Mouse (Mus musculus) brain, embryonic 14.5 days (tissue): ENCODE results near the gene Cox11.

ENCODE experiments used
- CTCF ChIP-seq: fragments of 200-500 bp; IDR thresholded peaks from 2 replicates; pipeline ENCODE4 v1.5.1; 2012; ENCODE audit warnings: inconsistent platforms, mild to moderate bottlenecking, moderate library complexity, borderline replicate concordance; ENCODE audit not compliant: insufficient read depth, insufficient read length; ENCODE audit errors: extremely low read depth
- POLR2A ChIP-seq: fragments of 200-500 bp; IDR thresholded peaks from 2 replicates; pipeline ENCODE4 v1.6.1; 2012; ENCODE audit warnings: mild to moderate bottlenecking, inconsistent platforms, borderline replicate concordance; ENCODE audit not compliant: poor library complexity, insufficient read depth, insufficient read length, severe bottlenecking; ENCODE audit errors: extremely low read depth

DNA sequence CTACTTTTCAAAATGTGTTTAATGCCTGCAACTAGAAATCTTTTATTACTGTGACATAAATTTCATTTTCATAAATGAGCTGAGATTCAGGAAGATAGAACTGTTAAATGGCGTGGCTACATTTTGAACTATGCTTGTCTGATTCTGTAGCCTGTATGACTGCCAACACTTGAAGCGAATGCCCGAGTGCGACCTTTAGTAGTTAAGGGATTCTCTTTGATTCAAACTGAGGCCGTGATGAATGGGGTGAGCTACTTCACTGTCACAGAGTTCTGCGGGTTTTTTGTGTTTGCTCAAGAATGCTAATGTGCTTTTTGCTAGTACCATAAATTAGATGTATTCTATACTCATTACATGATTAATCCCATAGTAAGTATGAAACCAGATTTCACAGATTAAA, 52.4 kb downstream of the Cox11 start:
- TF ChIP-seq CTCF (no peak), POLR2A (no peak)
